Comparison of ENCODE assay signal across 27 mouse cellular contexts in the genomic region with DNA sequence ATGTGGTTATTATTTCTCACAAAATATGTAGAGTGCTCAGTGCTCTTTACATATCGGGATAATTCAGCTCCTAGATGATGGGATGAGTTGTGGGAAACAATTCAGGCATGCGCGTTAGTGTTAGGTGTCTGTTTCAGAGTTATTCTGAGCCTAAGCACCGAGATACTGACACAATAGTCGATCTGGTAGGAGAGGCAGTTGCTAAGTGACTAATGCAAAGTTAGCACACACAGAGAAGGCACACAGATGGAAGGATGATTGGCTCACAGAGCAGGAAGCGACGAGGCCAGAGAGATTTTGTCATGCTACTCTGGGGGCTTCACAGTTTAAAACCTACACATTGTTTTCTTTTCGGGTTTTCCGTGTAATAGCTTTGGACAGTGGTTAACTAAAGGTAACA. TPM values are rescaled to one million over a fixed set of nuclear protein-coding genes. Genes with fewer than 3 reads are reported as not detected.
DNase-seq lines count a peak whose midpoint lies in the region; TF ChIP-seq lines count a peak whose summit lies in the region.
"Had no signal": no experiment of that assay in that cellular context is flagged by ENCODE, and none has a peak within 500 bp of the region (broad histone marks: within the 10 kb centered on the region; RNA-seq: fewer than 3 reads in every experiment).

No protein-coding gene starts in this region.

- H3K36me3 ChIP-seq in thymus, adult 2 months (ENCODE audit: control insufficient read depth, insufficient read depth, low read length) = no peaks in the 10 kb centered on the region
- H3K36me3 ChIP-seq: embryonic facial prominence, embryonic 10.5 days; heart, embryonic 15.5 days; hindbrain, embryonic 10.5 days; kidney, embryonic 15.5 days; limb, embryonic 15.5 days had no signal

- no peak for TF ChIP-seq CTCF in thymus, adult 2 months (IDR thresholded peaks at IDR 0.05; ENCODE audit: borderline replicate concordance, control insufficient read depth, extremely low read depth, insufficient read depth, low read length, poor library complexity)

- peak; percentile 35 to 37 for DNase-seq in right cerebral cortex, adult 2 months (ENCODE audit: low spot score in 2 of 2)
- DNase-seq in right cerebral cortex, postnatal 4 days = no peak
- DNase-seq in layer of hippocampus, adult 8-10 months (ENCODE audit: low spot score in 2 of 2) = peak; percentile 34 to 59
- DNase-seq in left cerebral cortex, postnatal 14 days (ENCODE audit: low spot score in 2 of 2) = peak; percentile 42 to 44
- DNase-seq in thymus, adult 2 months = no peak
- DNase-seq in cerebellum, postnatal 4 days (ENCODE audit: low spot score in 2 of 2) = no peak
- DNase-seq in cerebellum, adult 8-10 months = no peak
- DNase-seq: cerebellum, adult 11-12 months; cerebellum, postnatal 36 days; gastrocnemius, postnatal 10 days; heart, adult 2 months; liver, postnatal 0 days; lung, postnatal 14 days had no signal

- H3K4me1 ChIP-seq in thymus, adult 2 months (replicated peaks; ENCODE audit: control insufficient read depth, insufficient read depth, low read length) = no peaks in the 10 kb centered on the region
- H3K4me1 ChIP-seq: embryonic facial prominence, embryonic 10.5 days; forebrain, embryonic 13.5 days; heart, embryonic 15.5 days; hindbrain, embryonic 10.5 days; kidney, embryonic 15.5 days; limb, embryonic 15.5 days had no signal

- intact Hi-C loops in left cerebral cortex, postnatal 14 days (cut with DNase I) = no loop called here

- TF ChIP-seq POLR2A in thymus, adult 2 months (IDR thresholded peaks at IDR 0.05; ENCODE audit: control insufficient read depth, extremely low read depth, insufficient read depth, low read length, poor library complexity) = no peak

- H3K4me3 ChIP-seq in thymus, adult 2 months (ENCODE audit: control insufficient read depth, insufficient read depth, low read length) = no peak overlapping the region
- H3K4me3 ChIP-seq: embryonic facial prominence, embryonic 10.5 days; forebrain, embryonic 13.5 days; heart, adult 2 months; heart, embryonic 15.5 days; hindbrain, embryonic 10.5 days; kidney, embryonic 15.5 days; limb, embryonic 15.5 days had no signal

- H3K27me3 ChIP-seq in thymus, adult 2 months (ENCODE audit: control insufficient read depth, insufficient read depth, low read length) = no peaks in the 10 kb centered on the region
- H3K27me3 ChIP-seq: forebrain, embryonic 13.5 days; heart, embryonic 15.5 days; kidney, embryonic 15.5 days; limb, embryonic 15.5 days had no signal

- H3K27ac ChIP-seq in thymus, adult 2 months (ENCODE audit: control insufficient read depth, insufficient read depth, low read length) = no peak overlapping the region
- H3K27ac ChIP-seq: embryonic facial prominence, embryonic 10.5 days; forebrain, embryonic 13.5 days; heart, adult 2 months; heart, embryonic 15.5 days; hindbrain, embryonic 10.5 days; kidney, embryonic 15.5 days; limb, embryonic 15.5 days had no signal

- 82% methylated on average over 9 of the region's 9 CpGs for WGBS in thymus, adult 2 months

RNA-seq across cellular contexts. Expression of gene Gje1, which starts 7.7 kb away (rescaled TPM):
- total RNA-seq in layer of hippocampus, adult 8-10 months (2022) = not detected
- total RNA-seq in left cerebral cortex, postnatal 14 days (2021) = not detected
- 0.08 TPM in 1 of 2 replicates, not detected in the other for polyA plus RNA-seq in thymus, adult 2 months (2012; rRNA removed)
- total RNA-seq: adrenal gland, adult 18-20 months; ES-E14; gastrocnemius, postnatal 10 days; heart, adult 2 months; left cerebral cortex, adult 8-10 months; megakaryocyte-erythroid progenitor cell, adult 5-6 weeks; midbrain, postnatal 0 days had no signal
- polyA plus RNA-seq: embryonic facial prominence, embryonic 10.5 days; forebrain, embryonic 13.5 days; heart, adult 2 months; heart, embryonic 15.5 days; hindbrain, embryonic 10.5 days; kidney, embryonic 15.5 days; limb, embryonic 15.5 days; liver, postnatal 0 days; midbrain, postnatal 0 days; neural tube, embryonic 11.5 days; small intestine, adult 2 months; urinary bladder, adult 2 months had no signal

RNA-seq across cellular contexts. Expression of gene Nmbr, which starts 20.3 kb away (rescaled TPM):
- 1 to 10 TPM; 1.9 to 5.0 (median 3.3) TPM for total RNA-seq in layer of hippocampus, adult 8-10 months (2022)
- 1 to 10 TPM; 2.8 to 6.0 TPM for total RNA-seq in left cerebral cortex, postnatal 14 days (2021)
- polyA plus RNA-seq in thymus, adult 2 months (2012; rRNA removed) = 0.16 and 0.22 TPM in 2 replicates
- total RNA-seq: megakaryocyte-erythroid progenitor cell, adult 5-6 weeks had no signal
- polyA plus RNA-seq: limb, embryonic 15.5 days; liver, postnatal 0 days; small intestine, adult 2 months had no signal

RNA-seq across cellular contexts. Expression of gene Vta1, which starts 20.3 kb away (rescaled TPM):
- total RNA-seq in layer of hippocampus, adult 8-10 months (2022) = 10 to 100 TPM; 54.8 to 65.4 (median 58.5) TPM
- total RNA-seq in left cerebral cortex, postnatal 14 days (2021) = 10 to 100 TPM; 68.9 to 79.7 TPM
- polyA plus RNA-seq in thymus, adult 2 months (2012; rRNA removed) = 125 and 130 TPM in 2 replicates

Comparison
In these comparisons a context has a peak if more than half of its experiments do, and no peak if none do; other contexts are left out.
1. DNase-seq: peak in right cerebral cortex, adult 2 months (2 of 2), layer of hippocampus, adult 8-10 months (2 of 2) and left cerebral cortex, postnatal 14 days (2 of 2); none in right cerebral cortex, postnatal 4 days (single experiment), thymus, adult 2 months (single experiment), cerebellum, postnatal 4 days (0 of 2) and cerebellum, adult 8-10 months (single experiment).